Mouse (Mus musculus) E14TG2a.4 (cell line): ENCODE results near the gene Mob3a.

Experiments
- CTCF ChIP-seq: conservative IDR thresholded peaks from 2 replicates; pipeline ENCODE4 v1.5.1; 2014; ENCODE audit warnings: low read length
- NANOG ChIP-seq: IDR thresholded peaks from 2 replicates; pipeline ENCODE4 v1.6.1; 2014; ENCODE audit warnings: borderline replicate concordance, low read length, mixed read lengths

- TF ChIP-seq CTCF (no peak), NANOG (no peak)
These were observed 33.2 kb downstream of the Mob3a start for GRCm38 (mm10) chr10:80668614-80669013.
